Mouse (Mus musculus) layer of hippocampus, adult 18-20 months (tissue): ENCODE data around the gene Mucl3. TPM values are rescaled to one million over a fixed set of nuclear protein-coding genes. Genes with fewer than 3 reads are reported as not detected.

Experiments used
- DNase-seq, 2 experiments: peaks; one replicate each; pipeline ENCODE4 v3.0.0; 2022; ENCODE audit warnings: low spot score in 2 of 2
- total RNA-seq, 2 experiments: library from RNA; stranded (reverse); gene quantifications; 2 replicates each; pipeline ENCODE4 v1.2.3; 2021

The Mucl3 gene
- total RNA-seq, 2 experiments from 2014 or later = not detected

GRCm38 (mm10) chr17:35635699-35636111 lies 7.8 kb downstream of the Mucl3 start:
- DNase-seq = peak; percentile 72 to 88

GRCm38 (mm10) chr17:35635202-35635601 lies 8.3 kb downstream of the Mucl3 start:
- no peak for DNase-seq

- DNase-seq = peak; percentile 32 to 39
Observed at GRCm38 (mm10) chr17:35633992-35634391, 9.5 kb downstream of the Mucl3 start.

DNA sequence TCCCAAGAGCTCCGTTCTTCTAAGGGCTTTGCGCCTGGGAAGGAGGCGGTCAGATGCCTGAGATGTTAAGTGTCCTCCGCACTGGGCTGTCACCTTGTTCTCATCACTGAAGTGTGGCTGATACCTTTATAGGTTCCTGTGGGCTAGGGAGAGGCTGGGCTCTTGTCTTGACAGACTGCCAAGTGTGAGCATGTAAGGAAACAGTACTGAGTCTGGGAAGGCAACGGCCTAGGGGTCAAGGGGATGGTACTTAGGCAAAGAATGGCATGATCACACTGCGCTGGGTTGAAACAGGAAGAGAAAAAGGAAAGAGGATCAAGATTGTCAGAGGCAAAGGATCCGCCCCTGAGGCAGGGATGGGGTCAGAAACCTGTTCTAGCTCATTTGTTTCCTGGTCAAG lies 17.0 kb downstream of the Mucl3 start, which contains the start of gene Gm9573:
TSS of gene Gm9573 (minus strand) at position 101 of the 400 bp plus-strand sequence.
- DNase-seq = no peak

DNA sequence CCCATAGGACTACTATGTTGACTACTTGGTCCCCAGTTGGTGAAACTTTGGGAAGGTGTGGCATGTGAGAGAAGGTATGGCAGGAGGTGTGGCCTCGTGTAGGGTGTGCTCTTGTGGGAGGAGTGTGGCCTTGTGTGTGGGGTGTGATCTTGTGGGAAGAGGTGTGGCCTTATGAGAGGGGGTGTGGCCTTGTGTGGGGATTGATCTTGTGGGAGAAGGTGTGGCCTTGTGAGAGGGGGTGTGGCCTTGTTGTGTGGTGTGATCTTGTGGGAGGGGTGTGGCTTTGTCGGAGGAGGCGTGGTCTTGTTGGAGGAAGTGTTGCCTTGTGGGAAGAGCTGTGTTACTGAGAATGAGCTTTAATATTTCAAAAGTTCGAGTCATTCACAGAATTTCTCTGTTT lies 26.4 kb downstream of the Mucl3 start:
- no peak for DNase-seq

DNA sequence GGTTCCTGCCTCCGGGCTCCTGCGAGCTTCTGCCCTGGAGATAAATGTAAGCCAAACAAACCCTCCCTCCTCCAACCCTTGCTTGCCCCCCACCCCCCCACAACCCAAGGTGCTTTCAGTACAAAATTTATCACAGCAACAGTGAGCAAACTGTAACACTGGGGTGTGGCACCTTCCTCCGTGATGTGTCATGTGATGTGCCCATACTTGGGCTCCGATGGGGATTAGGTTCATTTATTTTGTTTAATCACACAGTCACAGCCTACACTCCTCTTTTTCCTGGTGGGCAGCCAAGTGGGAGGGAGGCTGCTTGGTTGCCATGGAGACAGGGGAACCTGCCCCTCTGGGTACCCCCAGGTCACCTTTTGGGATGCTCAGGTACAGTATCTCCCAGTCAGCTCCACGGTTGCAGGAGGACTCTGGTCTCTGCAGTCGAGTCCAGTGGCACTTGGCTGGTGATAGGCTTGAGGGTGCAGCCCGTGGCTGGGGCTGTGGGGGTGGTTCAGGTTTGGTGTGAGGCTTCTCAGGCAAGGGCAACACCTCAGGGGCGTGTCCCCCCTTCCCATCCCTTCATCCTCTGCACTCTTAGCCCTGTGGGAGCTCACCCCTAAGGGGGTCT lies 41.6 kb downstream of the Mucl3 start:
- DNase-seq = no peak

- DNase-seq = no peak
Observed at GRCm38 (mm10) chr17:35601249-35601648, 42.2 kb downstream of the Mucl3 start, which contains the start of gene Sfta2. Gene Sfta2, plus strand, starts transcription at chr17:35601549.

- DNase-seq = no peak
Observed at GRCm38 (mm10) chr17:35597399-35597798, 46.1 kb downstream of the Mucl3 start.

DNA sequence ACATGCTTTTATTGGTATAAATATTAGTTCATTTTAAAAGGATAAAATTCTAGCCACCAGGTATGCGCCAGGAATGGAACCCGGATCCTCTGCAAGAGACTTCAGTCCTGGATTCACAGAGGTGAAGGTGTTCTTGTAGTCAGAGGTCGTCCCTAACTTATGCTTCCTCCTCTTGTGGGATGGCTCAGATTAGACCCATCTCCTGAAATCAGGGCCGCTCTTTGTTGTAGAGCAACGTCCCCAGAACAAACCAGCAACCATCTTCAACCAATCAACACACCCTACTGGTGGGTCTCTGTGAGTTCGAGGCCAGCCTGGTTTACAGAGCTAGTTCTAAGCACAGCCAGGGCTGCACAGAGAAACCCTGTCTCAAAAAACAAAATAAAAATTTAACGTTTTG lies 49.0 kb downstream of the Mucl3 start:
- DNase-seq = no peak

DNA sequence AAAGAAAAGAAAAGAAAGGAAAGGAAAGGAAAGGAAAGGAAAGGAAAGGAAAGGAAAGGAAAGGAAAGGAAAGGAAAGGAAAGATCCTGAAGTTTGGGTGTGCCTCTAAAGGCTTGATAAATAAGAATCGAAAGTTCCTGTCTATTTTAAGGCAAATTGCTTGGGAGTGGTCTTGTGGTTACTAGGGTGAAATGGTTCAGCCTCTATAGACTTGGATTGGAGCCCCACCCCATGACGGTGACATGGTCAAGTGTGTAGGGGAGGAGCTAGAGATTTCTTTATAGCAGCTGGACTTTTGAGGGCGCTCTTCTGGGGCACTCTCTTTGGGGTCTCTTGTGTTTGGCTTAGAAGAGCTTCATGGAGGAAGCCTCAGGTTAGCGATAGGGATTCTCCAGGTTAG lies 49.7 kb downstream of the Mucl3 start:
- DNase-seq = no peak

DNA sequence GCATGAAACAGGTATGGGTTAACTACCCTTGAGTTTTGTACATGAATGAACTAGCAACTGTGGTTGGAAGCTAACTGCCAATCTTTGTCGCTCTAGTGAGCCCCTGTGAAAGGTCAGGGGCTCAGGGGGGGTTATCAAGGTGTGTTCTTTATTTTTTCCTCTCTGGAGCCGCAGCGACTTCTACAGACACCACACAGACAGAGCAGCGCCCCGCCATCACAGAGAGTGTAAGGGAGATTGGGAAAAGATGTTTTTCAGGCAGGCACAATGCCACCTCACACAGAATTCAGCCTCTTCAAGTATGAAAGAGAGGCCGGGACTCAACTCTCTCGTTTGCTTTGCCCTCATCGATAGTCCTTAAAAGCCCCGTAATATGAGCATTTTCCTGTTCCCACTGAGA lies 51.4 kb downstream of the Mucl3 start:
- DNase-seq = no peak

- DNase-seq = no peak
Observed at GRCm38 (mm10) chr17:35591731-35592130, 51.8 kb downstream of the Mucl3 start.

DNA sequence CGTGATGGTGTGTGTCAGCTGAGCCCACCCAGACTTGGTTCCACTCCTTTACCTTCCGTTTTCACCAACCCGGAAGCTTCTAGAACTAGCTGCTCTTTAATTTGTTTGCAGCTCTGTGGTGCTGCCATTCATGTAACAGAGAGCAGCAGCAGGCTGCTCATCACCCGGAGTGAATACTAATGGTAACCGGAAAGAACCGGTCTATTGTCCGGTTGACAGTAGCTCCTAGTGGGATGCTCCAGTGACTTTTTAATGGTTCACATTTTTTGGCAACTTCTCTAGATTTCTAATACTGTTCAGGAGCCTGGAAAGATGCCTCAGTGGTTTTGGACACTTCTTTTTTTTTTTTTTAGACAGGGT lies 52.3 kb downstream of the Mucl3 start:
- no peak for DNase-seq

DNA sequence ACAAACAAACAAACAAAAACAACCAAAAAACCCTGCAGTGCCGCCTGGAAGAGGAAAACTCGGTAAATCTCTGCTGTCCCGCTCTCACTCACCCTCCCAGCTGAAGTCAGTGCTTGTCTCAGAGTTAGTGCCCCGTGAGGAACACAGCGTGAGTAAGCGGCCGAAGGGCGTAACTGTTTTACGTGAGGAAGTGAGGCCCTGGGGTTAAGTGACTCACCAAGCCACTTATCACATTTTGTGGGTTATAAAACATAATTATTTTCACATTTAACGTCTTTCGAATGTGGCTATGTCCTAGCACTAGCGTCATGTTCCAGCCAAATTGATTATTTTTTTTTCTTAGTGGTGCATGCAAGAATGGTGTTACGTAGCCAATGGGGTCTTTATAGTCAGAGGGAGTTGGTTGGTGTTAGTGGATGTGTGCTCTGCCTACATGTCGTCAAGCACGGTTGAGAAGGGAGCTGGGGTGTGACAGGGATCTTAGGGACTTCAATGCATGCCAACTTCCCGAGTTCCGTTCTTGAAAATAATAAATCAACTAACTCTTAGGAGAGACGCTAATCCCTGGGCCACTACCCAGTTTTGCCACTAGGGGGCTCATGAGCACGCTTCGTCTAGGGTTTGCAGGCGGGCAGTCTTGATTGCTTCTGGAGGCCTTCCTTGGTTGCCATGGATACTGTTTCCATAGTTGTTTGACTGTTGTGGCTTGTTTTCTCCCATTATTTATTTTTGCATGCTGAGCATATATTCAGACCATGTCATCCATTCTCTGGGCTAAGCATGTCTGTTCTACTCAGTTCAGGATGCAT lies 52.9 kb downstream of the Mucl3 start:
- DNase-seq = peak; percentile 69 to 81

GRCm38 (mm10) chr17:35588387-35588786 lies 55.1 kb downstream of the Mucl3 start:
- DNase-seq = no peak

GRCm38 (mm10) chr17:35587291-35587690 lies 56.2 kb downstream of the Mucl3 start:
- no peak for DNase-seq

Other genes with a start within 250 kb of the Mucl3 start
- under 1 TPM; 0.20 to 0.52 TPM for gene H2-Q6, start 218.8 kb downstream of the Mucl3 start, total RNA-seq
- gene H2-Q7, start 204.5 kb downstream of the Mucl3 start, total RNA-seq = under 1 TPM; 0.54 to 0.63 TPM
- gene H2-Q10, start 173.6 kb downstream of the Mucl3 start, total RNA-seq = under 1 TPM; 0.10 to 0.15 TPM
- gene Pou5f1, start 137.7 kb downstream of the Mucl3 start, total RNA-seq = under 1 TPM; 0.22 to 0.23 TPM
- 1 to 10 TPM; 4.5 to 5.7 TPM for gene Tcf19, start 126.9 kb downstream of the Mucl3 start, total RNA-seq
- 10 to 100 TPM in 1 of 2 experiments, 1 to 10 TPM in 1; 9.5 to 12.0 TPM for gene Cchcr1, start 126.6 kb downstream of the Mucl3 start, total RNA-seq
- under 1 TPM; 0.41 to 0.79 TPM for gene Psors1c2, start 110.5 kb downstream of the Mucl3 start, total RNA-seq
- gene Cdsn, start 91.6 kb downstream of the Mucl3 start, total RNA-seq = under 1 TPM; 0.20 to 0.22 TPM
- gene 2300002M23Rik, start 76.2 kb downstream of the Mucl3 start, total RNA-seq = not detected
- gene Sfta2, start 42.1 kb downstream of the Mucl3 start, total RNA-seq = not detected
- not detected for gene Gm9573, start 17.1 kb downstream of the Mucl3 start, total RNA-seq
- 10 to 100 TPM; 35.9 to 37.4 TPM for gene Vars2, start 23.9 kb upstream of the Mucl3 start, total RNA-seq
- 10 to 100 TPM; 33.3 to 34.5 TPM for gene Gtf2h4, start 30.0 kb upstream of the Mucl3 start, total RNA-seq
- 10 to 100 TPM; 59.0 to 59.7 TPM for gene Ddr1, start 60.9 kb upstream of the Mucl3 start, total RNA-seq
- gene Ier3, start 178.0 kb upstream of the Mucl3 start, total RNA-seq = 1 to 10 TPM; 5.2 to 6.0 TPM
- 100 to 1,000 TPM; 122 to 131 TPM for gene Flot1, start 179.5 kb upstream of the Mucl3 start, total RNA-seq
- gene Tubb5, start 194.6 kb upstream of the Mucl3 start, total RNA-seq = 100 to 1,000 TPM; 326 to 341 TPM
- gene Mdc1, start 197.8 kb upstream of the Mucl3 start, total RNA-seq = 10 to 100 TPM; 17.2 to 18.5 TPM
- gene Nrm, start 217.6 kb upstream of the Mucl3 start, total RNA-seq = 1 to 10 TPM; 1.6 to 1.9 TPM
- 1 to 10 TPM; 7.1 to 7.6 TPM for gene Ppp1r18, start 221.9 kb upstream of the Mucl3 start, total RNA-seq
- 10 to 100 TPM; 25.0 to 30.2 TPM for gene Dhx16, start 236.1 kb upstream of the Mucl3 start, total RNA-seq